In the genomic region with DNA sequence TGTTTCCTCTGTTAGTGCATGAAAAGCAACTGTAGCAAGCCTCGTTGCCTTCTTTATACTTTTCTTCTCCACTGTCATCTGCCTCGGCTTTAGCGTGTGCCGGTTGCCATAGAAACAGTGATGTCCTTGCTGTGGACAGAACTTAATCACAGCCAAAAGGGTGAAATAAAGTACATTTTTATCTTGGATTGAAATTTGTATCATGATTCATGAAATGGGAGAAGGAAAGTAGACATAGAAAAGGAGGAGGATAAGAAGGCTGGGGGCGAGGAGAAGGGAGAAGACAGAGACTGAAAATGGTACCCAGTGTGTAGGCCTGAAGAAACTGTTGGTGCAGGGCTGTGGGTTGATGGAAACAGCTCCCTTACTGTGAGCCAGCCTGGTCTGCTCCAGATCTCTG, we compare ENCODE assay signal across 10 mouse cellular contexts.
DNase-seq lines count a peak whose midpoint lies in the region.
"Had no signal": no experiment of that assay in that cellular context is flagged by ENCODE, and none has a peak within 500 bp of the region (broad histone marks: within the 10 kb centered on the region; RNA-seq: fewer than 3 reads in every experiment).

No protein-coding gene starts in this region.

- DNase-seq in adrenal gland, postnatal 36 days: peak; percentile 18 to 19
- no peak for DNase-seq in adrenal gland, adult 8-10 months
- peak; percentile 2 to 8 for DNase-seq in layer of hippocampus, adult 18-20 months (ENCODE audit: low spot score in 2 of 2)
- no peak for DNase-seq in layer of hippocampus, postnatal 14 days (ENCODE audit: low spot score in 2 of 2)
- DNase-seq in brain, adult 2 months (ENCODE audit: low read depth, low spot score): peak; percentile 58
- peak; percentile 34 to 42 for DNase-seq in left cerebral cortex, postnatal 14 days (ENCODE audit: low spot score in 2 of 2)
- DNase-seq in urinary bladder, postnatal 36 days (ENCODE audit: low spot score in 2 of 2): no peak
- DNase-seq in testis, postnatal 14 days (ENCODE audit: low spot score): no peak
- DNase-seq: cerebellum, adult 18-20 months; thymus, adult 18-20 months had no signal

- intact Hi-C loops in left cerebral cortex, postnatal 14 days (cut with DNase I): no loop called here

Comparison
In these comparisons a context has a peak if more than half of its experiments do, and no peak if none do; other contexts are left out.
1. DNase-seq: peak in adrenal gland, postnatal 36 days (2 of 2), layer of hippocampus, adult 18-20 months (2 of 2), brain, adult 2 months (single experiment) and left cerebral cortex, postnatal 14 days (2 of 2); none in adrenal gland, adult 8-10 months (single experiment), layer of hippocampus, postnatal 14 days (0 of 2), urinary bladder, postnatal 36 days (0 of 2) and testis, postnatal 14 days (single experiment).